Mouse (Mus musculus): Measurements from ENCODE around the gene Ptprk.

Gene Ptprk

DNA sequence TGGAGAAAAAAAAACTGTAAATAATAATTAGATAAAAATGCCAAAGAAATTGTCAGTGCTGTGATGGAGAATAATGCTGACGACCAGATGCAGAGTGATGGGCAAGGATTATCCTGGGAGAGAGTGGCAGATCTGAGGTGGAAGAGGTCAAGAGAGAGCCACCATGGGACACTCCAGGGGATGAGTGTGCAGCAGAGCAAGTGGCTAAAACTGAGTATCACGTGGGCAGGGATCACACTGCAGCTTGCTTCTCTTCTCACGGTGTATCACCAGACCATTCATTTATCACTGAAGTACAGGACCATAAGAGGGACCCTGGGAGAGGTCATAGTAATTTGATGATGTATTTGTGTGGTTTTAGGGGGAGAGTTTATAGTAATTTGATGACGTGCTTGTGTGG, 340.2 kb downstream of the Ptprk start:
- DNase-seq (ENCODE audit: low read depth, low spot score): no peak

DNA sequence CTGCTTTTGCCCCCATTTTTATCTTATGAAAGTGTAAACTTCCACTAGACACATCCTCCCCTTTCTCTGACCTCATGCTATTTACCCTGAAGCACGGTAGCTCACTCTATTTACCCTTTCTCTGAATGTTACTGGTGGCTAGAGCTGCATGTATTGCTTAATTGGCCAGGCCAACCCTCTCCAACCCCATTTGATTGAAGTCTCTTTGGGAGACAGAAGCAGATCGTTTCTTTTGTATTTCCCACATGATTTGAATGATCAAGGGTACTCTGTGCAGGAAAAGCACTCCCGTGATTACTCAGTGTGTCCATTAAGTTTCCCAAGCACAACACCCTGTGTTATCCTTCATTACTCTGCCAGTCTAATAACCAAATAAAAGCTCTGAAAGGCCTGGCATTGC, 348.0 kb downstream of the Ptprk start:
- no peak for DNase-seq (ENCODE audit: low read depth, low spot score)

DNA sequence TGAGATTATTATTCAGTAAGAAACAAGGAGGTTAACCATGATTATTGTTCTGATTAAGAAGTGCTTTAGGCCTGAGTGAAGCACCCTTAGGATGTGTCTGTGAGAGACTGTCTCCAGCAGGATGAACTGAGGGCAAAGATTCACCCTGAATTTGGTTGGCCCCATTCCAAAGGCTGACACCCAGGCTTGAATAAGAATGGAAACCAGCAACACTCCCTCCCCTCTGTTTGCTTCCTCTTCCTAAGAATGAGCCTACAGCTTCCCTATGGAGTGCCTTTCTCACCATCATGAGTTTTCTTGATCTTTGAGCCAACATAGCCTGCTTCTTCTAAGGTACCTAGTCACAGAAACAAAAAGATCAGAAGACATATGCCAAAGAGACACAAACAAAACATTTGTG, 350.8 kb downstream of the Ptprk start:
- no peak for DNase-seq (ENCODE audit: low read depth, low spot score)

DNA sequence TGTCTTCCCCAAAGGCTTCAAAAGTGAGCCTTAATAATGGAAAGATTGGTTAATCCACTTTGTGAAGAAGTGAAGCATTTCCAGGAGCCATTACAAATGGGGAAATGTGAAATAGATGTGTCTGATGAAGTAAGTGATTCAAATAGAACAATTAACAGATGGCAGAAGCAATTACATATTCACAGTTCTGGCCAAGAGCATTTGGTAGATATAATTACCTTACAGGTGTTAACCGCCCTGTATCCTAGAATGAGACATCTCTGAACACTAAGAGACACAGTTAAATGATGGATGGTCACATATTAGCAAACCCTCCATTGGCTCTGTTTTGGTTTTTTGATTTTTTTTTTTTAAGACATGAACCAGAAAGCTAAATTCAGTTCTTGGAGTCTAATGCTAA, 361.5 kb downstream of the Ptprk start:
- DNase-seq (ENCODE audit: low read depth, low spot score): no peak

DNA sequence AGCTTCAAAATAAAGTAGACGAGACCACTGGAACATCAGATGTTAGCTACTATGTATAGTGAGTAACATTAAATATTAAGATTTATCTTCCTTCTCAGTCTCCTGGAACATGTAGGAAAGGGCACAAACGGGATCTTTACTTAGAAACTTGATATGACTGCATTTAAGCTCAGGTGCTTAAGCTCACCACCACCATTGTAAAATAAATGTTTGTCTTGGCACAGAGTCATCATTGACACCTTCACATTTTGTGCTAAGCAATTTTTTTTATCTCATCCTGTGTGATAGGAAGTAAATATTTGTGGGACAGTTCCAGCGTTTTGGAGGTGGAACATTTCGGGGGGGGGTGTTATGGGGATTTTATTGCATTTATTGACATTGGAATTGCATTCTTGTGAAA, 375.2 kb downstream of the Ptprk start:
- no peak for DNase-seq (ENCODE audit: low read depth, low spot score)

DNA sequence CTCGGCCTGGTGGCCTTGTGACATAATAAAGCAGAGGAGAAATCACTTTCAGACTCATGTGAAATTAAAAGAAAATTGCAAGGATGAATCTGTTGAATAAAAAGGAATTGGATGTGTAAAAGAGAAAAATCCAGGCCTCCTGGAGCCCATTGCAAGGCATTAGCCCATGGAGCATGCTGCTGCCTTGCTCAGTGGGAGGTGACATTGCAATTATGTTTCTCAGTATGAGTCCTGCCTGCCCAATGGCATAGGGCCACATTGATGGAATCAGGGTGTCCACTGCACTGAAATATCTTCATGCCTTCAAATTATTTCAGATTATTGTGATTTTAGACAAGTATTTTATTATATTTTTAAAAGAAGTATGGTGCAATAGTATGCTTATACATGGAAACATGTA, 376.0 kb downstream of the Ptprk start:
- DNase-seq (ENCODE audit: low read depth, low spot score): no peak

DNA sequence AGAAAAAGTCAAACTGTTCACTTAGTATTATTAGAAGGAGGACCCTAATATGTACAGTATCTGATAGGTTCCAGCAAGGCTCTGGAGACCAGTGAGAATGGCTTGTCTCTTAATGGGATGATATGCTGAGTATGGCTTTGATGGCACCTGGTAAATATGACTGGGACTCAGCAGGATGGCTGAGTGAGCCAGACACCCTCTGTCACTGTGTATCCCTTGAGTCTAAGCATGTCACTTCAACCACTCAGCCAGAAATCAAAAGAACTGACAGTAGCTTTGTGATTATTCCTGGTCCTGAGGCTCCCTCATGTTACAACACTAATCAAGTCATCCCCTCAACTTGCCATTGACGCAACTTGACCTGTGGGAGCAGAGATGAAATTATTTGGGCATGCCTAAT, 383.4 kb downstream of the Ptprk start:
- no peak for DNase-seq (ENCODE audit: low read depth, low spot score)

DNA sequence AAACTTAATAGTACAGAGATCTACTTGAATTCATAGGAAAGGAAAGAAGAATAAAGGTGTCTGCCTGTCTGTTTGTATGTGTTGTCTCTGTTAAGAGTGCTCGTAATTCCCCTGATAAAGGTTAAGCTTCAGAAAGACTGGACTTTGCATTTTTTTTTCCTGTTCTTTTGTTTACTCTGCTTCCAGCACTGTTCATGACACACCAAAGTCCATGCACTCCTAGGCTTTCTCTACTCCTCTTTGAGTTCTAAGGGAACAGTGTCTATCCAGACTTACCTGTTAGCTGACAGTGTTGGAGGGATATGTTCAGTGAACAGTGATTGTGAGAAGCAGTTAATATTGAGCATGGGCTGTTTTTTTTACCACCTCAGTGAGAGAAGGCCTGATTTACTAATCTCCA, 385.3 kb downstream of the Ptprk start:
- no peak for DNase-seq (ENCODE audit: low read depth, low spot score)

DNA sequence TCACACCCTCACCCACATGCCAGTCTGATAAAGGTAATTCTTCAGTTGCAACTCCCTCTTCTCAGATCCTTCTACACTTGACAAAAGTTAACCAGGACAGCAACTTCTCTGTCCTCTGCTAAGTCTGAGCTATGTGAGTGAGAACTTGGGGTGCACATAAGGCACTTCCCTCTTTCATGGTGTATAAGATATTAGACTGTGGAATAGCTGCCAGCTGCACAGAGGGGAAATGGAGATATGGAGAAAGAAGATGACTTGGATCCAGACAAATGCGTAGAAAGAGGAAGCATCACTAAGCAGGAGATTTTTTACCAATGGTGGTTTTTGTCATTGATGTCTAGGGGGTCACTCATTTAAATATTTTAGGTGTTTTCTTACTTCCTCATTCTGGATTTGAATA, 389.1 kb downstream of the Ptprk start:
- DNase-seq (ENCODE audit: low read depth, low spot score): no peak

DNA sequence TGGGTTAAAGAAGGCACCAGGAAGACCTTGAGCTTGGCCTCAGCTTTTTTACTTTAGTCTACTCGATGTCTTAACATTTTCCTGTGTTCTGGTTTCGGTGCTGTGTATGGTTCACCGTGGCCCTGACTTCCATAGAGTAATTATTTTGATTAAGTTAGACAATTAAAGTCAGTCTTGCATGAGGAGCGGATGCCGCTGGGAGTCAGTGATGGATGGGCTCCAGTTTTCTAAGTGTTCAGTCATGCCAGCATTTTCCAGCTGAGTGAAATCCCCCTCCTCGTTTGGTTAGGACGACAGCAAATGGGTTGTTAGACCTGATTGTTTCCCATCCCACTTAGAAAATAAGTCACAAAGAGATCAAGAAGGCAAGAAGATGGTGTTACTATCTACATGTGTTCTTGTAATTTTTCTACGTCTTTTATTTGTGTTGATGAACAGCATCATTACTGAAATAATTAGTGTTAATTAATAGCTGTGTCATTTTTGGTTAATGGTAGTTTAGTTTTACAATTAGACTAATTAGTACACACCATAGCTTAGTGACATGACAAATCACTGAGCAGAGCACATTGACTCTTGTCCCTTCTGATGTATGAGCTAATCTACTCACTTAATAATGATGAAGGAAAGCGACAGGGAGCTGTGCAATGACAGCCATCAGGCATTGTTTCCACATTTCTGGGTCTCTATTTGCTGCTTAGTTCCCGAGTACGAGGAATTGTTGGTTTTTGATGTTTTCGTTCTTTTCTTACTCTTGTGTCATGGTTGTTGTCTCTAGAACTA, 390.3 kb downstream of the Ptprk start:
- no peak for DNase-seq (ENCODE audit: low read depth, low spot score)

DNA sequence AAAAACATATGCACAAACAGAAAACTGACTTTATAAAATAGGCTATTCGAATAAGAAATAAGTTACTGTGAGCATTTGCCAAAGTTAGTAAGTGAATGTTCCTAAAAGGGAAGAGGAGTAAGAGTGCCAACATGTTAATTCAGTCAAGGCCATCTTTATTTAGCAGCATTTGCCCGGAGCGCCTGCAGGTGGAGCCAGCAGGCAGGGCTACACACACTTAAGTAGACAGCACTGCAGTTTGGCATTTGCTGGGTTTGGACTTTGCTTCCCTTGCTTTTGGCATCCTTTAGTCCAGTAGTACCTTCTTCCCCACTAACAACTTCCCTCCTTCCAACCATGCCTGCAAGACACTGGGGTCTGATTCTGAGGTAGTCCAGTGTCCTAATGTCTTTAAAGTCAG, 411.0 kb downstream of the Ptprk start:
- peak; percentile 80 for DNase-seq (ENCODE audit: low read depth, low spot score)

DNA sequence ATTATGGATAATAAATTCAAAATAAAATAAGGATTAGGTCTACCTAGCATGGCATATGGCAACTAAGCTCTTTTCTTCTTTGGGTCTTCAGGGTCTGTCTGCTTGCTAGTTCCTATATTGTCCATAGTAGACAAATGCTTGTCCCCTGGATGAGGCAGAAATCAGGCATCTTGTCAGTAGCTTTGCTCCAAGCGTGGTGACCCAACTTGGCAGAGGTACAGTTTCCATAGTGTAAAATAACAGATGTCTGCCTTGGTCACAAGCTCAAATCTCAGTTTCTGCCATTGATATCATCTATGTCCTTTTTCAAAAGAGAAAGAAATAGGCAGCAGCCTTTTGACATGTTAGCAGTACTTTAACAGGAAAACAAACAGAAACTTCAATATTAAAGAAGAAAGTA, 416.4 kb downstream of the Ptprk start:
- DNase-seq (ENCODE audit: low read depth, low spot score): no peak

DNA sequence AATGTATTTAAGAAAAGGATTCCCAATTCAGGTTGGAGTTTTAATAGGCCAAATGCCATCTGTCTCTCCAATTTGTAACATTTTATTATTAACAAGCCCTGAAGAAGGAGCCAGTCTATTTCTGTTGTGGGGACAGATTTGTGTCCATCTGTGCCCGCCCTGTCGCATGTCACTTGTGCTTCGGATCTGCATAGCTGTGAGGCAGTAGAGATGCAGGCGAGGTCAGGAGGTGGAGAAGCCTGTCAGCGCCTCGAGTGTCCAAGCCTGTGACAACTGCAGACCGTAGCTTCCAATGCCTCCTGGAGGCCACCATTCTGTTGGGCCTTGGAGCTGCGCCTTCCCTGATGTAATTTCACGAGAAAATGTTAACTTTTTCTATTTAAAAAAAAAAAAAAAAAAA, 417.6 kb downstream of the Ptprk start:
- no peak for DNase-seq (ENCODE audit: low read depth, low spot score)

DNA sequence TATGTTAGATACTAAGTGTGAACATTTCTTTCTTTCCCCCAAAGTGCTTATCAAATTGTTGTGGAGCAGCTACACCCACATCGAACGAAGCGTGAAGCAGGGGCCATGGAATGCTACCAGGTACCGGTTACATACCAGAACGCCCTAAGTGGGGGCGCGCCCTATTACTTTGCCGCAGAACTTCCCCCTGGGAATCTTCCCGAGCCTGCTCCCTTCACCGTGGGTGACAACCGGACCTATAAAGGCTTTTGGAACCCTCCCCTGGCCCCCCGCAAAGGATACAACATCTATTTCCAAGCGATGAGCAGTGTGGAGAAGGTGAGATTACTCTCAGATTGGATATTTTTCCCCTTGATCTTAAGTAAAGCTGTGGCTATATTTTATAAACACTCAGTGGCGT, 418.2 kb downstream of the Ptprk start:
- no peak for DNase-seq (ENCODE audit: low read depth, low spot score)

DNA sequence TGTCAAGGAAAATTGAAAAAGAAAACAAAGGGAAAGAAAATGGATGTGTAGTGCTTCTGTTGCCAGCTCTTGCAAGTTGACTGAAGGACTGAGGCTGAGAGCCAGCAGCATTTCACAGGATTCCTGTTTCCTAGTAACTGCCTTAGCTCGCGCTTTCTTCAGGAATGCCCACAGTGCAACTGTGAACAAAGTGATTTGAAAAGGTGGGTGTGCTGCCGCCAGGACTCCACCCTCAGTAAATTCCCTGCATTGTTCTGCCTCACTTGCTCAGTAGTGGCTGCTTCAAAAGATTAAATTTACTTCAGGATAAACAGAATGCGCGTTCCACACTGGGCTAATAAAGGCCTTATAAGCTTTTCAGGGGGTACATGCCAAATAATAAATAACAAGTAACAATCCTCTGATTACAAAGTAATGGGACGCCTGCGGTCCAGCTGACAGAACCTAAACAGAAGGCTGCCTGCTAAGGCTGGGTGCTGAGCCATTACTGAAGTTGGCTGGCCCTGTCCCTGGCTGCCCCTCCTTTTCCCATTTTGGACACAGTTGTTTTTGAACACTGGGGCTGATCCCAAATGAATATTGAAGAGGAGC, 418.7 kb downstream of the Ptprk start:
- no peak for DNase-seq (ENCODE audit: low read depth, low spot score)

DNA sequence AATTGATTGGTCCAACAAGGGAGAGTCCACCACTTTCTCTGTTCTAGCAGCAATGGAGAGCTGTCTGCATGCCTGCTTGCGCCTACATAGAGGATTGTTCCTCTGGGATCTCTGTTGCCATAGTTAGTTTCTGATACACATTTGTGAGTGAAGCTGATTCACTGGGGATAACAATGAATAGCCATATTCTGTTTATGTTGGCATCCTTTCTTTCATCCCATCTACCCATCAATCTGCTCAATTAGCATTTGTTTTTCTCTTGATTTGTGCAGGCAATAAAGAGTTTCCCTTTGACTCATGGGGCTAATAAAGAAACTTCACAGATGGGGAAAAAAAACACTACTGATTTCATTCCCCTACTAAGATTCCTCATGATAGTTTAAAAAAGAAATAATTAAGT, 423.2 kb downstream of the Ptprk start:
- DNase-seq (ENCODE audit: low read depth, low spot score): no peak

DNA sequence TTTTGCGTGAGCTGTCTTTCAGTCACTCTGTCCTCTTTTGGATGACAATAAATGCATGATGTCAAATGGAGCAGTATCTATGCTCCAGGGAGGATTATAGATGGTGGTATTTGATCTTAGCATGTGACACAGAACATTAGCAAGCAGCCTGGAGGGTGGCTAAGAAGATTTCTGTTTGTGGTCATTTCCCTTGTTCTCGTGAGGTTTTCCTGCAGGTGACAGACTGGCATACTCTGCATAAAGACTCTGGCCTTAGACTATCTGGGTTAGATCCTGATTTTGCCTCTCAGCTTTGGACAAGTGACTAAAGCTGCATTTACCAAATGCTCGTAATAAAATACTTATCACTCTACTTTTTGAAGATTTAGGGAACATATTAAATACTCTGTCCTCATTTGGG, 423.9 kb downstream of the Ptprk start:
- DNase-seq (ENCODE audit: low read depth, low spot score): no peak

DNA sequence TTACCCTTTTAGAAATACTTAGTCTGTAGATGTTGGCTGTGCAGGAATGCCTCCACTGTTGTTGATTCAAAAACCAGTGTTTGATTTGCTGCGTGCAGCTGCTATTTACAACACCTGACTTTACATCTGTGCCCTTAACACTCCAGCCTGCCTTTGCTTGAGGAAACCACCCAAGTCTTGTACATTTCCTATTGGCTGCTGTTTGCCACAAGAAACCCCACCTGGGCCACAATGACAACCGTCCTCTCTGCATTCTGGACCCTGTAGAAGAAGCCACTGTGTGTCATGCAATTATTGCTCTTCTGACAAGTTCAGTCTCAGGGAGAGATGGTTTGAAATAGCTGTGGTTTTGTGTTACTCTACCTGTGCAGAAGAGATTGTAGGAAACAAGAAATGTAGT, 439.0 kb downstream of the Ptprk start:
- peak; percentile 12 for DNase-seq (ENCODE audit: low read depth, low spot score)

DNA sequence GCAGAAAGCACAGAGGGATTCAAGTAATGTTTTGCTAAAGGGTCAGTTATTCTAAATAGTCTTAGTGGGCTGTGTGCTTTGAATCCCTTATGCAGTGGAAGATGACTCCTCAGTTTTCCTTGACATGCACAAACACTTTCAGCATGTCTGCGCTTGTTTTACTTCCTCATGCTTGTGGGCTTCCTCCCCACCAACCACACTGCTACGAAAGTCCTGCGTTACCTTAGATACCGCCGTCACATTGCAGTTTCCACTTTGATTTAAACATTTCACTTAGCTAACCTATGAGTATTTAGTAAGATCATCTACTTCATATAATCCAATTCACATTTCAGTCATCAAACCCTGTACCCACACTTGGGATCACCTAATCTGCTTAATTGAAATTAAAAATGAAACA, 441.5 kb downstream of the Ptprk start:
- DNase-seq (ENCODE audit: low read depth, low spot score): peak; percentile 76

DNA sequence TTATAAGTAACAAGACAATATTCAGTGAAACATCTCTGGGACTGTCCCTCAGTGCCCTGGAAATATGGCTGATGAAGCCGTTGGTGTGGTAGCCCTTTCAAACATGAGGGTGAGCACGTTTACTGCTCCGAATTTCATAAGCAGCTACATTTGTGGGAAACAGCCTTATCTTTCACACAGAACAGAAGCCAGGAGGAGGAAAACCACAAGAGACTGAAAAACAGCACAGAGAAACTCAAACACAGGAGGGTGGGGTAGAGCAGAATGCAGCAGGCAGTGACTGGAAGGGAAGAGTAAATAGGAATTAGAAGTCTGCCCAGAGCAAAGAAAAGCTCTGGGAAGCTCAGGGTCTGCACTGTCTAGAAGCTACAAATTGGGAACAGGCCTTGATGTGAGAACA, 443.7 kb downstream of the Ptprk start:
- DNase-seq (ENCODE audit: low read depth, low spot score): peak; percentile 66

DNA sequence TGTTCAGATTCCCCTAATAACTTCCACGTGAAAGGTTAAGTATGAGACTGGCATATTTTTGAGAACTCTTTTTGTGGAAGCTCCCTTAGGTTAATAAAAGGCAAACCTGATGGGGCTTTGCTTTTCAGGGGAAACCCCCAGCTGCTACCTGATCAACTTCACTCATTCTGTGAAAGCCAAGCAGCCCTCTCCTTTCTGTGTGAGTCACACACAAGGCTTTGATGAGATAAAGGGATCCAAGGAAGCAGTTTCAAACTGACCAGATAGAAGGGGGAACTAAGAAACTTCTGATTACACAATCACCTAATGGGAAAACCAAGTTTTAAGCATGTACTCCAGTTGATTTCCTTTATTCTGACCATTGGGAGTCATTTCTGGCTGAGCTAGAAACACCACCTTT, 445.2 kb downstream of the Ptprk start:
- peak; percentile 59 for DNase-seq (ENCODE audit: low read depth, low spot score)

DNA sequence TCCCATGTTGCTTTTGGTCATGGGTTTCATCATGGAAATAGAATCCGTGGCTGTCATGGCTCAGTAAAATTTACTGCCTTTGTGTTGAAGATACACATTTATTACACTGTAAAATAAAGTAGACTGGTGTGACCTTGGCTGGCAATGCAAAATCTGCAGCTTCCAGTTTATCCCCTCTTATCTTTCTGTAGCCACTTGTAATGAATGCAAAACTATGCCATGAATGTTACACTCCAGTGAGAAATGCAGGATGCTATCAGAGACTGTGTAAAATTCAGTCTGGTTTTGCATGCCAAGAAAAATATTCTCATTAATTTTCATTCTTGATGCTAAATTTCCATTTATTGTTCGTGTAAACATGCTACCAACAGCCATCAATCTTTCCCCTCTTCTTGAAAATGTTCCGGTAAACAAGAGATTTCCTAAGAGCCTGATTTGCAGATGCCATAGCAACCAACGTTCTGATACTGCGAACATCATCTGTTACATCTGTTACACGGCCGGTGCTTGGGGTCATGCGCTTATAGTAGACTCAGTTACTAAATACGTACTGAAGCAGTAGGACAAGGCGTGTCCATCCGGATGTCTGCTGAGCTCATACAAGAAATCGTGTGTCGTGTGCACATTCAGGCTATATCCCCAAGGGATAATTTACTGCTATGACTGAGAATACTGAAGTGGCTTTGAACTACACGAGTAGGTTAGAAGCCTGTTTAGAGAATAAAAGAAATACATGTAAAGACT, 449.5 kb downstream of the Ptprk start:
- no peak for DNase-seq (ENCODE audit: low read depth, low spot score)

DNA sequence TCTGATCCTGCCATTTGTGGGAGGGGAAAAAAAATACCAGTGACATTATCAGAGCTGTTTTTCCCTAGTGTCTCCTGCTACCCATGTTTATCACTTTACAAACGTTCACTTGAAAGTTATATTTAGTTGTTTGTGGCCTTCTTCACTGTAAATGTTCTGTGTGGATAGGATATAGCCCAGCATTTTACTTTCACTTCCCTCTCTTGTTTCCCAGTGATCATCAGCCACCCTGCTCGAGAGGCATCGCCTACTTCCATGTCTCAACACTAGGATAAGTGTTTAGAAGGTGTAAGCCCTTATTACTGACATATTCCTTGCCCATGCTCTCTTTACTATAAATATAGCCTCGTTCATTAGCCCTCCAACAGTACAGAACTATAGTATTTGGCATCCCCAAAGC, 466.0 kb downstream of the Ptprk start:
- no peak for DNase-seq (ENCODE audit: low read depth, low spot score)

All from CD4-positive helper T cell, adult 2 months (primary cell).